Mouse (Mus musculus) spleen, postnatal 10 days (tissue): Measurements from ENCODE around the gene Rbfox1.

Experiments used
- DNase-seq, 2 experiments: peaks; one replicate each; pipeline ENCODE4 v3.0.0; 2021 to 2022; ENCODE audit warnings: low spot score in 2 of 2

Gene Rbfox1

DNA sequence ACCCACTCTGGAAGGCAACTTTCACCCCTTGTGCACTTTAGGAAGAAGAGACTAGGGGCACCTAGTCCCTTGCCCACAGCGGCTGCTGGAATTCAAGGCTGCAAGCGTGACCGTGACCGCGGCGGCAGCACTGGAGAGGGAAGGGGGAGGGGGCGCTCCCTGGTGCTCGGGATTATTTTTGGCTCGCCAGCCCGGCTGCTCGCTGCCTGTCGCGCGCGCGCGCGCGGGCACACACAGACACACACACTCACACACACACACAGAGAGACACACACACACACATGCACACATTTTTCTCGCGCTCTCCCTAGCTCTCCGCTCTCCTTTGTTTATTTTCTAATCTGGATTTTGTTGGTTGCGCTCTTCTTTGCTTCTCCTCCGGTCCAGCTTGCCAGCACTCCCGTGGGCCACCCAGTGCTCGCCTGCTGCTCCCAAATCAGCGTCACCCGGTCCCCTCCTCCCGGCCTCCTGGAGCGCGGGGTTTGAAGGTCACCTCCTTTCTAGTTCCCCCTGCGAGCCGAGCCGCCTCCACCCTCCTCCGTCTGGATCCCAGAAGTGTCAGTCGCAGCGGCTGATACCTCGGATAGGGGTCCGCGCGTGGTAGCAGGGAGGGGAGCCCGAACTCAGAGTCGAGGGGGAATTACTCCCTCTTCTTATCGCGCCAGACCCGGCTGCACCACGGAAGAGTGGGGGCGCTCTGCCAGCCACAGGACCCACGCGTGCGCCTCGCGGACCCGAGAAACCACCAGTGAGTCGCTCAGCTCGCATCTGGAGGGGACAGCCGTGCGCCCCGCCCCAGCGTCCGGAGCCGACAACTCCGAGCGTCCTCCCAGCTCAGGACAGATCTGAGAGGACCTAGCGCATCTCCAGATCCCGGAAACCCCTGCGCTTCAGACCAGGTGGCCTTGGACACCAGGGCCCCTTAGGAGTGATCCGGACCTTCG is at the start of gene Rbfox1:
TSS of gene Rbfox1 (plus strand) at position 610 of the 944 bp plus-strand sequence.
- DNase-seq: peak in 1 of 2 experiments; percentile 12

GRCm38 (mm10) chr16:5836744-5837143 is 48.4 kb upstream of the Rbfox1 start:
- no peak for DNase-seq

- no peak for DNase-seq
Observed at GRCm38 (mm10) chr16:5841167-5841566, 44.0 kb upstream of the Rbfox1 start.

DNA sequence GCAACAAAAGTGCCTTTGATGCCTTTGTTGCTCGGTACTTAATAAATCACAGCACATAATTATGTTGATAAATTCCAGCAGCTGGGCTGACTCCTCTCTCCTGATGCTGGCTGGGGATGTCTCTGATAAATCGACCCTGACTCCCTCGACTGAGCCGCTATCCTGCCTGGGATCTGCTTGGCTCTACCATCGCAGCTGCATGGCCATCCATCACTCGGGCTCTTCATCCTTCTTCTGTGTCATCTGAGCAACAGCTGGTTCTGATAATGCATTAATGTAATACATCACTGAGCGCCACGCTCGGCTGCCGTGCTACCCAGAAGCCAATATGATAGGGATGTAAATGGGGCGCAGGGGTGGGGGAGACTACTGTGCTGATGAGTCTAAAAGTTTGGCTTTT is 39.5 kb upstream of the Rbfox1 start:
- DNase-seq: no peak

GRCm38 (mm10) chr16:5853055-5853454 is 32.1 kb upstream of the Rbfox1 start:
- DNase-seq: no peak

- no peak for DNase-seq
Observed at GRCm38 (mm10) chr16:5864350-5864749, 20.8 kb upstream of the Rbfox1 start.

- no peak for DNase-seq
Observed at GRCm38 (mm10) chr16:5866966-5867365, 18.2 kb upstream of the Rbfox1 start.

- no peak for DNase-seq
Observed at GRCm38 (mm10) chr16:5870391-5870790, 14.8 kb upstream of the Rbfox1 start.

- peak; percentile 10 to 54 for DNase-seq
Observed at GRCm38 (mm10) chr16:5881820-5882219, 3.3 kb upstream of the Rbfox1 start.

- DNase-seq: no peak
Observed at GRCm38 (mm10) chr16:5885690-5886050, 515 bp downstream of the Rbfox1 start.

DNA sequence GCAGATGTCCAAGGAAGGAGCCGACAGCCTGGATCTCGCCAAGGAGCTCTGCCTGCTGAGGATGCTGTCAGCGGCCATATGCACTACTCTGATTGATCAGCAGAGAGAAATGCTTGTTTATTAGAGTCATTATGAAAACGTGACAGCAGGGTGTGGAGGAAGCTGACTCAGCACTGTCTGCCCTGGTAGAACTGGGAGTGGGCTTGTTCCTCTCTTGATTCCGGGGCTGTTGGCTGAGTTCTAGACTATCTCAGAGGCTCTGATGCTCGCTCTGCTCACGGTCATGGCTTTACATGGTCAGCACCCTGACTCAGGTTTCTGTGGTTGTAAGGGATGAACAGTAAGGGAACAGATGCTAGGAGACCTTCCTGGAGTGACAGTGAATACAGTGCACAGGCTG is 10.4 kb downstream of the Rbfox1 start:
- no peak for DNase-seq

- DNase-seq: no peak
Observed at GRCm38 (mm10) chr16:5898330-5898729, 13.2 kb downstream of the Rbfox1 start.

DNA sequence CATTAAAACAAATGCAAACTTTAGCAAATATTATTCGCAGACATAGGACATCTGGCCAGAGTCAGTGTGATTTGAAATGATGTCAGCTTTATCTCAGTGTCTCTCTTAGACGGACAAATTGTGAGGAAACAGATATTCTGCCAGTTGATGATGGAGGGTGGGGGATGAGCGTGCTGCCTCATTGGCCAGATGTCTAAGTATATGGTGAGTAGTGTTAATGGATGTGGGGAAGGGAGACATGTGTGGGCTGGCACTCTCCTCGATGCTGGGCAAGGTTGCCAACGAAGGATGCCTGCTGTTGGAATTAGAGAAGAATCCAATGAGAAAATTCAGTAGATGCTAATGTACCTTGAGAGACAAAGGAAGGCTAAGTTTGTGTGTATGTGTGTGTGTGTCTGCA is 25.6 kb downstream of the Rbfox1 start:
- DNase-seq: no peak

DNA sequence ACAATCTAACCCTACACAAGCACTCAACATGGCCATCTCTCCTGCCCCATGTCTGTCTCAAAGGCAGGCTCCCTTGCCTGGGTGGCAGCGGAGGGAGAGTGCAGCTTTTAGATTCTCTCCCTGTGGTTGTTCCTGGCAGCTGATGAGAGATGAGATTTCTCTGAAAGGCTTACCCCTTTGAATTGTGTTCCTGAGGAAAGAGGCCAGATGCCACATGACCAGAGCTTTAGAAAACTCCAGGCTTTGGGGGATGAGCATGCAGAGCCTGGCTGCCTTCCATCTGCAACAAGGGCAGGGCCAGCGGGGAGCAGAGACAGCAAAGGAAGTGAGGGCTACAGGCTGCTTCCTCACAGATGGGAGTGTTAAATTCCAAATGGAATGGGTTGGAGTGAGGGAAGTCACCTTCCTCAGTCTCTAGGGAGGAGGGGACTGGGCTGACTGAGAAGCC is 26.7 kb downstream of the Rbfox1 start:
- no peak for DNase-seq

GRCm38 (mm10) chr16:5917937-5918336 is 32.8 kb downstream of the Rbfox1 start:
- DNase-seq: no peak

DNA sequence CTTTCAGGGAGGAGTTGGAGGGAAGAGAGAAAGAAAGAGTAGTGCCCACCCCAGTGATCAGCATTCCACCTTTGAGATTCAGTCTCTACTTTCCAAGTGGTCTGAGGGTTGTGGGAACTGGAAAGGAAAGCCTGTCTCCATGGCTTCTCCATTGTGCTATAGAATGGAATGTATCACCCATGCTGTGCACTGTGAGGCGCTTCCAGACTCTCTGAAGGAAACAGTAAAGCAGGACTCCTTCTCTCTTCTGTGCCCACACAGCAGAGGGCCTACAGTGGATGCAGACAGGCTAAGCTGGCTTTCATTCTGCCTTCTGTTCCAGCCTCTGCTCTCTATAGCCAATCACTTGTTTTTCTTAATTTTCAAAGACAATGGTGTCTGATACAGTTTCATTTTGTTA is 41.8 kb downstream of the Rbfox1 start:
- no peak for DNase-seq

GRCm38 (mm10) chr16:5931680-5932079 is 46.5 kb downstream of the Rbfox1 start:
- DNase-seq: peak; percentile 11 to 60

GRCm38 (mm10) chr16:5940016-5940415 is 54.9 kb downstream of the Rbfox1 start:
- no peak for DNase-seq

DNA sequence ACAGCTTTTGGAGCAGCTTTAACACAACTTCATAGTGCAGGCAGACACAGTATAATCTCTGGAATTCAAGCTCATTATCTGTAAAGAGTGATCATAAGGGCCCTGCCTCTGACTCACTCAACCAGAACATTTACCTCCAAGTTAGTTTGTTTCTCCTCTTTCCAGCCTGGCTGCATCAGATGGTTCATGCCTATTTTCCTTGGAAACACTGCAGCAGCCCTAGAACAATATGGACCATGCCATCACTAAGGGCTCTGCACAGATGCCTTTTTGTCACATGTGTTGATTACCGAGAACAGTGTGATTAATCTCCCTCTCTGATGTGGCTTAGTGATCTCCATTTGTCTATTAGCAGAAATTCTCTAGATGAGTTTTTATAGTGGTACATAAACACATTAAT is 60.5 kb downstream of the Rbfox1 start:
- DNase-seq: no peak

GRCm38 (mm10) chr16:5953106-5953505 is 68.0 kb downstream of the Rbfox1 start:
- DNase-seq: no peak

GRCm38 (mm10) chr16:5957418-5957817 is 72.3 kb downstream of the Rbfox1 start:
- no peak for DNase-seq

DNA sequence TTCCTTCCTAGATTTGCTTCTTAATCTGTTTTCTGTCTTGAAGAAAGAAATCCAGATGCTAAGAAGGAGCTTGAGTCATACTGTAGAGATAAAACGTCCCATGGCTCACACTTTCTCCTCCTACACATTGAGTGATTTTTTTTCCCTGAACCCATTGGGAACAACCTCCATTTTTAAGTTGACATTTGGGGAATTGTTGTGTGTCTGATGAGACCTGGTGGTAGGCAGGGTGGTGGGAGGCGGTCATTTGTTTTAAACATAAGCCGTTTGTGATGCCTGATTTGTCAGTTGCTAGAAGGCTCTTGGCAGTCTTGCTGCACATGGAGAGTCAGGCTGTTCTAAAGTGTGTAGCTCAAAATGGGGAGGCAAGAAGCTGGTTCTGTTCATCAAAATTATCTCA is 76.6 kb downstream of the Rbfox1 start:
- no peak for DNase-seq

DNA sequence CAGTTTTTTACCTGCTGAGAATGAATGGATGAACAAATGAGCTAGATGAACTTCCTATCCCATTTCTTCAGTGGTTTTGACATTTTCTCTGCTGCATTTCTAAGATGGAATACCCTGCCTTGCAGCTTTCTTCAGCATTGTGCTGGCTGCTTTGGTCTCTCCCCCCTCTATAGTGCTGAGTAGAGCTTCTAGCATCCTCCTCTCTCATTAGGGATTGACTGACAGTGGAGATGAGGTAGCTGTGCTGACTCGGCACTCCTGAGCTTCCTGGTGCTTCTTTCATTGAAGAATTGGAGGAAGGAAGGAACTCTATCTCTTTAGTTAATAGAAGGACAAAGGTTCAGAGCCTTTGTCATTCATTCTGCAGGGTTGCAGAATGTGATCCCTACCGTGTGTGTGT is 89.0 kb downstream of the Rbfox1 start:
- no peak for DNase-seq
